Mouse (Mus musculus) right cerebral cortex, postnatal 4 days (tissue): ENCODE measurements around the gene Cfap43.
A peak's percentile ranks its signal among the peaks of the same experiment; 100 is the strongest.
"Not testable (repeated sequence)": the region's sequence is repeated elsewhere in the genome, so short reads cannot be mapped to it uniquely, and the experiment has no call there.

Experiments
- DNase-seq: peaks from one replicate; pipeline ENCODE4 v3.0.0-alpha.2; 2022

Cfap43 gene

GRCm38 (mm10) chr19:47884296-47885085 lies 34.6 kb downstream of the Cfap43 start:
- no peak for DNase-seq

- no peak for DNase-seq
Observed at GRCm38 (mm10) chr19:47882882-47883254, 36.2 kb downstream of the Cfap43 start.

GRCm38 (mm10) chr19:47882151-47882881 lies 36.8 kb downstream of the Cfap43 start:
- peak; percentile 92 for DNase-seq

DNA sequence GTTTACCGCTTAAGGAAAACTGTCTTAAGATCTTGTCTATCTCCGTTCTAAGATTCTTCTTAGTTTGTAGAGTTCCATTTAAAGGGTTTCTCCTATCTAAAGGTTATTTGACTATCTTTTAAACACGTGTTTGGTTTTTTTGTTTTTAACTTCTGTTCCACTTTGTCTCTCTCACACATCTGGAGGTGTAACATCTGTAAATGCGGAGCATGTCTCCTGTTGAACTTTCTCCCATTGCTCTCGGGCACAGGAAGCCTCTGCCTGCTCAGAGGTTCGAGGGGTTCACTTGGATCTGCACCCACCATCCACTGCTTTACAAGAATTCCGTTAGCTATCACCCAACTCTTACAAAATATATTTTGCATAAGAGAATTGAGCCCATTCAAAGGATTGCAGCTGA lies 37.5 kb downstream of the Cfap43 start:
- no peak for DNase-seq

DNA sequence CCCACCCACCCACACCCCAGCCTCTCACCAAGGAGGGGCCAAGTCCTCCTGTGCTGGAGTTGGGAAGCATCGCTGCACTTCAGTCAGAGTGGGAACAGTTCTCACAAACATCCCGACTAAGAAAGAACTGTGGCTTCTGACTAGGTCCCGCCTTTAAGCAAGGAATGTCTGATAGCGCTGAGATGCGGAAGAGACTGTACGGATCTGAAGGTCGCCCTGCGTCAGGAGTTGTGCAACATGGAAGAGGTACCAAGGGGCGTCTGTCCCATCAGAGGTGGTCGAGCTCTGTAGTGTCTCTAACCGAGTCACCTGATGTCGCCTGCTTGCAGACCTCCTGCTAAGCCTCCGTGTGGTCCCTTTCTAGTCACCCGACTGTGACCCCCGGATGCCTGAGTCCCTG lies 42.8 kb downstream of the Cfap43 start:
- no peak for DNase-seq

DNA sequence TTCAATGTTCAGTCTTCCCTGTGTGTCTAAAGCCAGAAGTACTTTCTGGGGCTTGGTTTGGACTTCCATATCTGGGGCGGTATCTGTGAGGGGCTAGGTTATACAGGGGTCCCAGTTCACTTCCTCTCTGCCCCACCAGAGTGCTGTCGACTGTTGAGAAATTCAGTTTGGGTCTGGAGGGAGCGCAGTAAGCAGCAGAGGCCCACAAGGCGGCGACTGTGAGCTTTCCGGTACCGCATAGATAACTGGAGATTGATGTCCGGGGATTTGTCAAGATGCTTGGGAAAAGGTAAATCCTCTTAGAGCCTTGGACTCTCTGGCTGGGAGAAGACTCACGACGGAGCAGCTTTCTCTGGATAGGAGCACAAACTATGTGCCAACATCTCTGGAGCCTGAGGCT lies 47.6 kb downstream of the Cfap43 start:
- DNase-seq: peak; percentile 46

GRCm38 (mm10) chr19:47870102-47870666 lies 48.9 kb downstream of the Cfap43 start:
- DNase-seq: no peak

DNA sequence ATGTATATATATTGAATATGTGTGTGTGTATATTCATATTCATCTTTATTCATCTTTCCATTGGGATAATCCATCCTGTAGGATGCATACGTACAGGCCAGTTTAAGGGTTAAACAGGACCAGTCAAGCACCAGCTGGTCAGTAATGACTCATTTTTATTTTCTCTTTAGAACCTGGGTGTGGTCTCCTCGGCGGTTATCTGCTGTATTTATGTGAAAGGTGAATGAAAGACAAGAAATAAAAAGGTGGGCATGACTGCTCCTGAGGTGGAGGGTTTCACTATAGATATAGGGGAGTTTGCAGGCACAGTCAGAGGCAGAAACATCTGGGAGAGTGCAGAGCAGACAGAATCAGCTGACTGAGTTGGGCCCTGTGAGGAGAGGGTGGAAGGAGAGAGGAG lies 49.6 kb downstream of the Cfap43 start:
- no peak for DNase-seq

- DNase-seq: no peak
Observed at GRCm38 (mm10) chr19:47868951-47869350, 50.1 kb downstream of the Cfap43 start.

- no peak for DNase-seq
Observed at GRCm38 (mm10) chr19:47867628-47868175, 51.4 kb downstream of the Cfap43 start.

GRCm38 (mm10) chr19:47865353-47865947 lies 53.6 kb downstream of the Cfap43 start, which contains the start of gene Gsto2:
TSS of gene Gsto2 (plus strand) at chr19:47865534.
- peak; percentile 92 for DNase-seq

GRCm38 (mm10) chr19:47864721-47865120 lies 54.4 kb downstream of the Cfap43 start:
- DNase-seq: no peak

DNA sequence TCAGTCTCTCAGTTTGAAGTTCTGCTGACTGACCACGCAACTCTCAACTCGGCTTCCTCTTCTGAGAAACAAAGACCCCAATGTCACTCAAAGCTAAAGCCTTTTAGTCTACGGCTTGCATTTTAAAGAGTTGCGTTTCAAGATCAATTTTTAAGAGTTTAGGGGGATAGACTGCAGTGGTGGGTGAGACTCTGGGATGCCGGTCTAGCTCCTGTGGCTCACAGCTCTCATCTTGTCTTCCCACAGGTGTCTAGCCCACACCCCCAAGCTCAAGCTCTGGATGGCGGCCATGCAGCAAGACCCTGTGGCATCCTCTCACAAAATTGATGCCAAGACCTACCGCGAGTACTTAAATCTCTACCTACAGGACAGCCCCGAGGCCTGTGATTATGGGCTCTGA lies 55.0 kb downstream of the Cfap43 start:
- DNase-seq: no peak

- DNase-seq: no peak
Observed at GRCm38 (mm10) chr19:47862581-47862980, 56.5 kb downstream of the Cfap43 start.

GRCm38 (mm10) chr19:47859180-47859579 lies 59.9 kb downstream of the Cfap43 start:
- no peak for DNase-seq

GRCm38 (mm10) chr19:47857957-47858942 lies 60.8 kb downstream of the Cfap43 start:
- DNase-seq: no peak

GRCm38 (mm10) chr19:47854796-47855783 lies 64.0 kb downstream of the Cfap43 start, which contains the start of gene Gsto1:
TSS of gene Gsto1 (plus strand) at chr19:47854970.
- peak; percentile 83 for DNase-seq

DNA sequence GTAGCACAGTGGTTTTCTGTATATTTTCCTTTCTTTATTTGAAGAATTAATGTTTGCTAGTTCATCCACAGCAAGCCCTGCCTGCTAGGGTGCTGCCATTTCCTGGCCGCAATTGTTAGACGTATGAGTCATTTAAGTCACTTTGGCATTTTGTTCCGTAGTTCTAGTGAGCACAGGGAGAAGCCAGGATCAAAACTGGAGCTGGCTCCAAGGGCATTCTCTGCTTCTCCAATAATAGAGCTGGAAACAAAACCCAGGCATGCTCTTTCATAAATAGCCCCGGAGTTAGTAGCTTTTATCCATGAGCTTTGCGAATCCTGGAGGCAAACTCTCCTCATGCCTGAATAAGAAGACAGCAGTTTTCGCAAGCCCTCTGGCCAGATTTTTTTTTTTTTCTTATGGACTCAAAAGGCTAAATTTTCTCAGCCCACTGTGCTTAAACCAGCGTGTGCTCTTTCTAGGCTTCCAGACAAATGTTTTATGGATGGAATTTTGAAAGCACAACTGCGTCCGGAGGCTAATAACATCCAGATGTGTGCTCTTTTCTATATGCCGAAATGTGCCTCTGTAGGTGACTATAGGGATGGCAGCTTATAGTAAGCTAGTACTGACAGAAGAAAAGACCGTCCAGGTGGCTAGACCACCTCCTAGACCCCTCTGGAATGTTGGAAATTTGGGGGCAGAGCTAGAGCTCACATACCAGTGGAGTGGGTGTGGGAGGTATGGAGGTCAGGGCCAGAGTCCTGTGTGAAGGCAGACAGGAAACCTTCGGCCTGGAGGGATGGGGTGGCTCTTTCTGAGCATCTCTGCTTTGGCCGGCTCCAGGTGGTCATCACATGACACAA lies 64.9 kb downstream of the Cfap43 start:
- no peak for DNase-seq

DNA sequence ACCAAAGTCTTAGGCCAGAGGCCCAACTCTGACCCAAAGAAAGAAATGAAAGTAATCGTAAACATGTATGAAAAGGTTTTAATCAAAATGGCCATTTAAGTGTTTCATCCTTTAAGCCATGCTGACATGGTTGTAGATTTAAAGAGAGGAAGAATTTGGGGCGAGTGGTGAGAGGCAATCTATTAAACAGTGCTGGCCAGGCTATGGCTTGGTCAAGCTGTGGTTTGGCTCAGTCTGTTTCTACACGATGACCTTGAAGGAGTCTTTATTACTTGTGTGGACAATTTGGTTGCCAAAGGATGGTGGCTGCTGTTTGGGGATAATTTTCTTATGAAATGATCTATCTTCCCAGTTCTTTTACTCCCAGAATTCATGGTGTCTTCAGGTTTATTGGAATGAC lies 66.0 kb downstream of the Cfap43 start:
- no peak for DNase-seq

DNA sequence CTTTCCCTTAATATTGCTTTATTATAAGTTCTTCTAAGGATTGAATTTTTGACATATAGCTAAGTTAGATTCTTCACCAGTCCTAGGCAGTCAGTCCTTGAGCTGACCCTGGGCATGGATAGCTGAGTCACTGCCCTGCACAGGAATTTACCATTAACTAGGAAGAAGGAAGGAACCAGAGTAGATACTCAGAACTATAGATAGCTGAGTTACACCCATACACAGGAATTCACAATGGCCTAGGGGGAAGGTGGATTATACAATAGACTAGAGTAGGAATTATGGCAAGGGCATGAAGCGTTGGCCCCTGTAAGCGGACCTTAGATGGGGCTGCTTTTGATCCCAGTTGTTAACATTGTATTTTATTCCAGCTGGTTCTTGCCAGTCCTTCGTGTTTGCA lies 67.0 kb downstream of the Cfap43 start:
- not testable (repeated sequence) for DNase-seq
